Mouse (Mus musculus): ENCODE measurements around the gene Gpd1. TPM values are rescaled to one million over a fixed set of nuclear protein-coding genes. Genes with fewer than 3 reads are reported as not detected.

Gpd1 gene
- polyA plus RNA-seq, 1 experiment: 6.9 TPM

- Histone ChIP-seq H3K27me3 (ENCODE audit: control insufficient read depth, insufficient read depth, insufficient read length) (peaks cover 44% of the 10 kb centered on the region), H3K79me2 (ENCODE audit: control insufficient read depth, insufficient read depth) (no peaks in the 10 kb centered on the region), H3ac (ENCODE audit: control insufficient read depth, insufficient read length) (no peak overlapping the region), H3K36me3 (ENCODE audit: control insufficient read depth, insufficient read depth) (no peaks in the 10 kb centered on the region), H3K4me3 (no peak overlapping the region), H3K4me2 (ENCODE audit: low read depth) (peak overlapping the region; percentile 80)
- TF ChIP-seq CEBPB (IDR thresholded peaks at IDR 0.05; ENCODE audit: insufficient read depth, poor library complexity, severe bottlenecking) (no peak), SRF (IDR thresholded peaks at IDR 0.05; ENCODE audit: control insufficient read depth, insufficient read length, low read depth) (no peak), USF1 (IDR thresholded peaks at IDR 0.05; ENCODE audit: low read depth) (no peak), REST (IDR thresholded peaks at IDR 0.05; ENCODE audit: insufficient read depth, insufficient read length) (no peak), MYOD1 (IDR thresholded peaks at IDR 0.05; ENCODE audit: control insufficient read depth in 1 of 3, insufficient read length in 2 of 3, low read depth in 2 of 3) (no peak), MYOG (IDR thresholded peaks at IDR 0.05; ENCODE audit: control insufficient read depth in 1 of 3, insufficient read depth in 1 of 3, insufficient read length in 2 of 3, low read depth in 2 of 3) (no peak), TCF12 (IDR thresholded peaks at IDR 0.05; ENCODE audit: insufficient read depth, poor library complexity, severe bottlenecking) (no peak), E2F4 (IDR thresholded peaks at IDR 0.05; ENCODE audit: insufficient read depth) (no peak), TCF3 (IDR thresholded peaks at IDR 0.05; ENCODE audit: insufficient read length, low read depth) (no peak), POLR2AphosphoS2 (IDR thresholded peaks at IDR 0.05; ENCODE audit: insufficient read length, low read depth) (no peak), POLR2A (IDR thresholded peaks at IDR 0.05; ENCODE audit: insufficient read length, low read depth) (no peak), MAX (IDR thresholded peaks at IDR 0.05; ENCODE audit: low read depth) (no peak)
Measured at GRCm38 (mm10) chr15:99670964-99671670, 46.2 kb upstream of the Gpd1 start.

- Histone ChIP-seq H3K36me3 (ENCODE audit: control insufficient read depth, insufficient read depth) (no peaks in the 10 kb centered on the region), H3K4me3 (no peak overlapping the region), H3K4me2 (ENCODE audit: low read depth) (no peak overlapping the region), H3K79me2 (ENCODE audit: control insufficient read depth, insufficient read depth) (no peaks in the 10 kb centered on the region), H3K27me3 (ENCODE audit: control insufficient read depth, insufficient read depth, insufficient read length) (peaks cover 44% of the 10 kb centered on the region), H3ac (ENCODE audit: control insufficient read depth, insufficient read length) (no peak overlapping the region)
- TF ChIP-seq POLR2A (IDR thresholded peaks at IDR 0.05; ENCODE audit: insufficient read length, low read depth): no peak
- TF ChIP-seq TCF3 (IDR thresholded peaks at IDR 0.05; ENCODE audit: insufficient read length, low read depth): no peak
- TF ChIP-seq E2F4 (IDR thresholded peaks at IDR 0.05; ENCODE audit: insufficient read depth): no peak
- TF ChIP-seq MYOD1 (IDR thresholded peaks at IDR 0.05; ENCODE audit: control insufficient read depth in 1 of 3, insufficient read length in 2 of 3, low read depth in 2 of 3): no peak
- no peak for TF ChIP-seq MAX (IDR thresholded peaks at IDR 0.05; ENCODE audit: low read depth)
- TF ChIP-seq MYOG (IDR thresholded peaks at IDR 0.05; ENCODE audit: control insufficient read depth in 1 of 3, insufficient read depth in 1 of 3, insufficient read length in 2 of 3, low read depth in 2 of 3): no peak
- TF ChIP-seq POLR2AphosphoS2 (IDR thresholded peaks at IDR 0.05; ENCODE audit: insufficient read length, low read depth): no peak
Measured at GRCm38 (mm10) chr15:99671783-99672182, 45.5 kb upstream of the Gpd1 start.

- Histone ChIP-seq H3K4me3 (no peak overlapping the region), H3K36me3 (ENCODE audit: control insufficient read depth, insufficient read depth) (no peaks in the 10 kb centered on the region), H3K4me2 (ENCODE audit: low read depth) (no peak overlapping the region), H3K79me2 (ENCODE audit: control insufficient read depth, insufficient read depth) (no peaks in the 10 kb centered on the region), H3ac (ENCODE audit: control insufficient read depth, insufficient read length) (no peak overlapping the region), H3K27me3 (ENCODE audit: control insufficient read depth, insufficient read depth, insufficient read length) (peaks cover 41% of the 10 kb centered on the region)
- TF ChIP-seq POLR2A (IDR thresholded peaks at IDR 0.05; ENCODE audit: insufficient read length, low read depth) (no peak), MYOG (IDR thresholded peaks at IDR 0.05; ENCODE audit: control insufficient read depth in 1 of 3, insufficient read depth in 1 of 3, insufficient read length in 2 of 3, low read depth in 2 of 3) (no peak), TCF3 (IDR thresholded peaks at IDR 0.05; ENCODE audit: insufficient read length, low read depth) (no peak), E2F4 (IDR thresholded peaks at IDR 0.05; ENCODE audit: insufficient read depth) (no peak), SRF (IDR thresholded peaks at IDR 0.05; ENCODE audit: control insufficient read depth, insufficient read length, low read depth) (no peak), MAX (IDR thresholded peaks at IDR 0.05; ENCODE audit: low read depth) (no peak), MYOD1 (IDR thresholded peaks at IDR 0.05; ENCODE audit: control insufficient read depth in 1 of 3, insufficient read length in 2 of 3, low read depth in 2 of 3) (no peak)
Measured at GRCm38 (mm10) chr15:99674866-99675265, 42.4 kb upstream of the Gpd1 start.

- no peak overlapping the region for H3K4me2 ChIP-seq (ENCODE audit: low read depth)
- TF ChIP-seq MYOD1 (IDR thresholded peaks at IDR 0.05; ENCODE audit: control insufficient read depth in 1 of 3, insufficient read length in 2 of 3, low read depth in 2 of 3) (peak in 1 of 3 experiments; percentile 28), USF1 (IDR thresholded peaks at IDR 0.05; ENCODE audit: low read depth) (no peak)
- H3K4me3 ChIP-seq: no peak overlapping the region
- no peak overlapping the region for H3ac ChIP-seq (ENCODE audit: control insufficient read depth, insufficient read length)
- H3K27me3 ChIP-seq (ENCODE audit: control insufficient read depth, insufficient read depth, insufficient read length): peaks cover 25% of the 10 kb centered on the region
- H3K79me2 ChIP-seq (ENCODE audit: control insufficient read depth, insufficient read depth): no peaks in the 10 kb centered on the region
- H3K36me3 ChIP-seq (ENCODE audit: control insufficient read depth, insufficient read depth): no peaks in the 10 kb centered on the region
Measured at GRCm38 (mm10) chr15:99677089-99677488, 40.2 kb upstream of the Gpd1 start.

GRCm38 (mm10) chr15:99678063-99678800 lies 39.1 kb upstream of the Gpd1 start:
- Histone ChIP-seq H3K4me2 (ENCODE audit: low read depth) (no peak overlapping the region), H3K4me3 (no peak overlapping the region), H3K36me3 (ENCODE audit: control insufficient read depth, insufficient read depth) (no peaks in the 10 kb centered on the region), H3K27me3 (ENCODE audit: control insufficient read depth, insufficient read depth, insufficient read length) (peaks cover 15% of the 10 kb centered on the region), H3ac (ENCODE audit: control insufficient read depth, insufficient read length) (no peak overlapping the region), H3K79me2 (ENCODE audit: control insufficient read depth, insufficient read depth) (no peaks in the 10 kb centered on the region)
- no peak for TF ChIP-seq MYOD1 (IDR thresholded peaks at IDR 0.05; ENCODE audit: control insufficient read depth in 1 of 3, insufficient read length in 2 of 3, low read depth in 2 of 3)
- no peak for TF ChIP-seq REST (IDR thresholded peaks at IDR 0.05; ENCODE audit: insufficient read depth, insufficient read length)
- no peak for TF ChIP-seq TCF12 (IDR thresholded peaks at IDR 0.05; ENCODE audit: insufficient read depth, poor library complexity, severe bottlenecking)
- no peak for TF ChIP-seq USF1 (IDR thresholded peaks at IDR 0.05; ENCODE audit: low read depth)
- no peak for TF ChIP-seq SRF (IDR thresholded peaks at IDR 0.05; ENCODE audit: control insufficient read depth, insufficient read length, low read depth)
- no peak for TF ChIP-seq MAX (IDR thresholded peaks at IDR 0.05; ENCODE audit: low read depth)
- no peak for TF ChIP-seq TCF3 (IDR thresholded peaks at IDR 0.05; ENCODE audit: insufficient read length, low read depth)
- no peak for TF ChIP-seq CEBPB (IDR thresholded peaks at IDR 0.05; ENCODE audit: insufficient read depth, poor library complexity, severe bottlenecking)
- TF ChIP-seq POLR2A (IDR thresholded peaks at IDR 0.05; ENCODE audit: insufficient read length, low read depth): no peak
- no peak for TF ChIP-seq POLR2AphosphoS2 (IDR thresholded peaks at IDR 0.05; ENCODE audit: insufficient read length, low read depth)
- no peak for TF ChIP-seq E2F4 (IDR thresholded peaks at IDR 0.05; ENCODE audit: insufficient read depth)
- no peak for TF ChIP-seq MYOG (IDR thresholded peaks at IDR 0.05; ENCODE audit: control insufficient read depth in 1 of 3, insufficient read depth in 1 of 3, insufficient read length in 2 of 3, low read depth in 2 of 3)

Data from myocyte (in vitro differentiated cells).